Mouse (Mus musculus) heart, embryonic 11.5 days (tissue): ENCODE measurements around the gene Kcnq1. TPM values are rescaled to one million over a fixed set of nuclear protein-coding genes. Genes with fewer than 3 reads are reported as not detected.

Experiments
- ATAC-seq: fragments of 200-750 bp; cut with Nextera tagmentation; replicated peaks from 2 replicates; pipeline ENCODE4 v1.8.0; 2017; ENCODE audit warnings: moderate library complexity; ENCODE audit not compliant: insufficient number of reproducible peaks, low FRiP score, low TSS enrichment
- H3K27ac ChIP-seq: fragments of 300-500 bp; sonication (generic); 2 replicates; pipeline ENCODE4 v1.5.1; 2014; ENCODE audit warnings: mild to moderate bottlenecking, low read depth, low read length
- H3K27me3 ChIP-seq: fragments of 300-500 bp; sonication (generic); 2 replicates; pipeline ENCODE4 v1.6.1; 2014; ENCODE audit warnings: mild to moderate bottlenecking, low read length, mixed read lengths; ENCODE audit not compliant: control insufficient read depth, insufficient read depth
- H3K36me3 ChIP-seq: fragments of 300-500 bp; sonication (generic); 2 replicates; pipeline ENCODE4 v1.6.1; 2014; ENCODE audit warnings: mild to moderate bottlenecking, low read length, moderate library complexity, mixed read lengths; ENCODE audit not compliant: control insufficient read depth, insufficient read depth
- H3K4me1 ChIP-seq: fragments of 300-500 bp; sonication (generic); 2 replicates; pipeline ENCODE4 v1.6.1; 2014; ENCODE audit warnings: low read length; ENCODE audit not compliant: control insufficient read depth, insufficient read depth
- H3K4me2 ChIP-seq: fragments of 300-500 bp; sonication (generic); 2 replicates; pipeline ENCODE4 v1.6.1; 2014; ENCODE audit warnings: mild to moderate bottlenecking, moderate library complexity
- H3K4me3 ChIP-seq: fragments of 300-500 bp; sonication (generic); 2 replicates; pipeline ENCODE4 v1.5.1; 2014; ENCODE audit warnings: low read depth, low read length
- H3K9ac ChIP-seq: fragments of 300-500 bp; sonication (generic); 2 replicates; pipeline ENCODE4 v1.6.1; 2014; ENCODE audit warnings: mild to moderate bottlenecking, low read depth, low read length, moderate library complexity
- H3K9me3 ChIP-seq: fragments of 300-500 bp; sonication (generic); replicated peaks from 2 replicates; pipeline ENCODE4 v1.6.1; 2016; ENCODE audit warnings: low read length; ENCODE audit not compliant: control insufficient read depth
- WGBS: fragments of 180-500 bp; shearing (Covaris S2); extraction: QIAGEN DNeasy Blood & Tissue Kit; methylation state at CpG from one replicate; pipeline ENCODE4 v1.1.7; 2014; ENCODE audit not compliant: insufficient replicate concordance; 5-methylcytosine and 5-hydroxymethylcytosine counted together
- polyA plus RNA-seq: library from polyadenylated mRNA; unstranded; fragments of >200 nt; fragmentation: Nextera tagmentation; extraction: Ambion mirVana; gene quantifications from 2 replicates; pipeline ENCODE4 v1.2.1, GENCODE M21; 2014

Kcnq1 gene
- polyA plus RNA-seq, 1 experiment from 2014 or later, result 9.2 TPM

GRCm38 (mm10) chr7:143165687-143166265, 59.6 kb downstream of the Kcnq1 start:
- H3K4me3 ChIP-seq, result no peak overlapping the region
- H3K27ac ChIP-seq, result 0 out of 2 replicates have a peak overlapping the region, but pooled peaks have one; percentile 10
- no peaks in the 10 kb centered on the region; the same call in 1 of the 2 replicates for H3K4me1 ChIP-seq
- ATAC-seq, result no peak
- no peaks in the 10 kb centered on the region for H3K27me3 ChIP-seq
- no peak overlapping the region for H3K9ac ChIP-seq
- 54% methylated on average over 7 of the region's 7 CpGs for WGBS
- H3K36me3 ChIP-seq, result no peaks in the 10 kb centered on the region
- H3K4me2 ChIP-seq, result no peak overlapping the region
- H3K9me3 ChIP-seq, result no peaks in the 10 kb centered on the region

- H3K9ac ChIP-seq, result no peak overlapping the region
- H3K27me3 ChIP-seq, result no peaks in the 10 kb centered on the region
- H3K9me3 ChIP-seq, result no peaks in the 10 kb centered on the region
- no peak overlapping the region for H3K4me2 ChIP-seq
- H3K4me1 ChIP-seq, result no peaks in the 10 kb centered on the region; the same call in 1 of the 2 replicates
- no peak for ATAC-seq
- H3K4me3 ChIP-seq, result no peak overlapping the region
- H3K36me3 ChIP-seq, result no peaks in the 10 kb centered on the region
- H3K27ac ChIP-seq, result no peak overlapping the region
- WGBS, result 59% methylated on average over 3 of the region's 3 CpGs
These were observed 61.1 kb downstream of the Kcnq1 start for GRCm38 (mm10) chr7:143167275-143167674.

- Histone ChIP-seq H3K9me3 (no peaks in the 10 kb centered on the region), H3K36me3 (no peaks in the 10 kb centered on the region), H3K4me1 (no peaks in the 10 kb centered on the region; the same call in 1 of the 2 replicates), H3K4me2 (no peak overlapping the region), H3K27ac (no peak overlapping the region), H3K27me3 (no peaks in the 10 kb centered on the region), H3K4me3 (no peak overlapping the region), H3K9ac (no peak overlapping the region)
- ATAC-seq, result no peak
- WGBS, result 83% methylated on average over 3 of the region's 3 CpGs
These were observed 63.2 kb downstream of the Kcnq1 start for GRCm38 (mm10) chr7:143169371-143169770.

GRCm38 (mm10) chr7:143172914-143173547, 66.9 kb downstream of the Kcnq1 start:
- H3K9ac ChIP-seq, result no peak overlapping the region
- no peak for ATAC-seq
- no peaks in the 10 kb centered on the region for H3K9me3 ChIP-seq
- H3K27ac ChIP-seq, result no peak overlapping the region
- WGBS, result 68% methylated on average over 5 of the region's 5 CpGs
- peaks cover 6% of the 10 kb centered on the region; the same call in 1 of the 2 replicates for H3K4me1 ChIP-seq
- H3K4me2 ChIP-seq, result no peak overlapping the region
- no peaks in the 10 kb centered on the region for H3K27me3 ChIP-seq
- no peak overlapping the region for H3K4me3 ChIP-seq
- H3K36me3 ChIP-seq, result no peaks in the 10 kb centered on the region

GRCm38 (mm10) chr7:143174633-143175032, 68.5 kb downstream of the Kcnq1 start:
- Histone ChIP-seq H3K4me2 (no peak overlapping the region), H3K4me1 (peaks cover 6% of the 10 kb centered on the region; the same call in 1 of the 2 replicates), H3K9ac (no peak overlapping the region), H3K27ac (no peak overlapping the region), H3K36me3 (no peaks in the 10 kb centered on the region), H3K9me3 (no peaks in the 10 kb centered on the region), H3K4me3 (no peak overlapping the region), H3K27me3 (no peaks in the 10 kb centered on the region)
- ATAC-seq, result no peak
- WGBS, result 53% methylated on average over 6 of the region's 6 CpGs

- Histone ChIP-seq H3K27me3 (no peaks in the 10 kb centered on the region), H3K4me2 (no peak overlapping the region), H3K4me1 (peaks cover 13% of the 10 kb centered on the region), H3K4me3 (no peak overlapping the region), H3K9ac (no peak overlapping the region), H3K27ac (no peak overlapping the region), H3K9me3 (no peaks in the 10 kb centered on the region), H3K36me3 (no peaks in the 10 kb centered on the region)
- WGBS, result 67% methylated on average over 2 of the region's 2 CpGs
- no peak for ATAC-seq
These were observed 72.7 kb downstream of the Kcnq1 start for GRCm38 (mm10) chr7:143178831-143179230.

- ATAC-seq, result peak; percentile 52
- H3K4me3 ChIP-seq, result no peak overlapping the region
- H3K27ac ChIP-seq, result no peak overlapping the region
- no peak overlapping the region for H3K9ac ChIP-seq
- H3K4me1 ChIP-seq, result peaks cover 8% of the 10 kb centered on the region
- 44% methylated on average over 3 of the region's 3 CpGs for WGBS
- no peaks in the 10 kb centered on the region for H3K9me3 ChIP-seq
- no peak overlapping the region for H3K4me2 ChIP-seq
- H3K36me3 ChIP-seq, result no peaks in the 10 kb centered on the region
- H3K27me3 ChIP-seq, result no peaks in the 10 kb centered on the region
These were observed 74.6 kb downstream of the Kcnq1 start for GRCm38 (mm10) chr7:143180761-143181160.

- WGBS, result 79% methylated on average over 4 of the region's 4 CpGs
These were observed 75.1 kb downstream of the Kcnq1 start for GRCm38 (mm10) chr7:143181311-143181710.

GRCm38 (mm10) chr7:143185506-143185905, 79.3 kb downstream of the Kcnq1 start:
- no peak for ATAC-seq
- Histone ChIP-seq H3K4me3 (no peak overlapping the region), H3K27me3 (no peaks in the 10 kb centered on the region), H3K4me2 (no peak overlapping the region), H3K4me1 (peaks cover 7% of the 10 kb centered on the region), H3K9ac (no peak overlapping the region), H3K36me3 (no peaks in the 10 kb centered on the region), H3K27ac (no peak overlapping the region), H3K9me3 (no peaks in the 10 kb centered on the region)
- WGBS, result 85% methylated on average over 6 of the region's 6 CpGs

More at GRCm38 (mm10) chr7:143181311-143181710, 75.1 kb downstream of the Kcnq1 start:
- no peak overlapping the region for H3K27ac ChIP-seq
- H3K9me3 ChIP-seq, result no peaks in the 10 kb centered on the region
- no peaks in the 10 kb centered on the region for H3K27me3 ChIP-seq
- H3K36me3 ChIP-seq, result no peaks in the 10 kb centered on the region
- ATAC-seq, result no peak
- peaks cover 8% of the 10 kb centered on the region for H3K4me1 ChIP-seq
- no peak overlapping the region for H3K9ac ChIP-seq
- no peak overlapping the region for H3K4me3 ChIP-seq
- no peak overlapping the region for H3K4me2 ChIP-seq
